Mouse (Mus musculus): Measurements from ENCODE around the gene Lrrfip2.
A peak's percentile ranks its signal among the peaks of the same experiment; 100 is the strongest.

The Lrrfip2 gene

GRCm38 (mm10) chr9:111118252-111118890 lies 979 bp downstream of the Lrrfip2 start:
- DNase-seq (ENCODE audit: low read depth), result no peak

GRCm38 (mm10) chr9:111118891-111119441 lies 1.6 kb downstream of the Lrrfip2 start:
- peak; percentile 43 for DNase-seq (ENCODE audit: low read depth)

GRCm38 (mm10) chr9:111122446-111122845 lies 5.1 kb downstream of the Lrrfip2 start:
- DNase-seq (ENCODE audit: low read depth), result peak; percentile 36

- DNase-seq (ENCODE audit: low read depth), result no peak
Observed at GRCm38 (mm10) chr9:111123336-111123735, 5.9 kb downstream of the Lrrfip2 start.

GRCm38 (mm10) chr9:111124440-111124839 lies 7.0 kb downstream of the Lrrfip2 start:
- no peak for DNase-seq (ENCODE audit: low read depth)

GRCm38 (mm10) chr9:111126735-111127134 lies 9.3 kb downstream of the Lrrfip2 start:
- DNase-seq (ENCODE audit: low read depth), result no peak

GRCm38 (mm10) chr9:111127749-111128148 lies 10.4 kb downstream of the Lrrfip2 start:
- DNase-seq (ENCODE audit: low read depth), result no peak

GRCm38 (mm10) chr9:111130126-111130525 lies 12.7 kb downstream of the Lrrfip2 start:
- no peak for DNase-seq (ENCODE audit: low read depth)

GRCm38 (mm10) chr9:111138161-111138560 lies 20.8 kb downstream of the Lrrfip2 start:
- no peak for DNase-seq (ENCODE audit: low read depth)

- DNase-seq (ENCODE audit: low read depth), result no peak
Observed at GRCm38 (mm10) chr9:111142721-111143120, 25.3 kb downstream of the Lrrfip2 start.

- DNase-seq (ENCODE audit: low read depth), result no peak
Observed at GRCm38 (mm10) chr9:111143387-111143786, 26.0 kb downstream of the Lrrfip2 start.

GRCm38 (mm10) chr9:111144711-111145110 lies 27.3 kb downstream of the Lrrfip2 start:
- DNase-seq (ENCODE audit: low read depth), result no peak

GRCm38 (mm10) chr9:111145497-111146190 lies 28.3 kb downstream of the Lrrfip2 start:
- no peak for DNase-seq (ENCODE audit: low read depth)

GRCm38 (mm10) chr9:111146216-111146798 lies 28.9 kb downstream of the Lrrfip2 start:
- no peak for DNase-seq (ENCODE audit: low read depth)

- no peak for DNase-seq (ENCODE audit: low read depth)
Observed at GRCm38 (mm10) chr9:111148006-111148405, 30.6 kb downstream of the Lrrfip2 start.

- DNase-seq (ENCODE audit: low read depth), result no peak
Observed at GRCm38 (mm10) chr9:111148414-111148813, 31.0 kb downstream of the Lrrfip2 start.

- no peak for DNase-seq (ENCODE audit: low read depth)
Observed at GRCm38 (mm10) chr9:111149188-111149945, 32.0 kb downstream of the Lrrfip2 start.

- DNase-seq (ENCODE audit: low read depth), result no peak
Observed at GRCm38 (mm10) chr9:111152314-111152897, 35.0 kb downstream of the Lrrfip2 start.

- DNase-seq (ENCODE audit: low read depth), result no peak
Observed at GRCm38 (mm10) chr9:111153026-111153425, 35.6 kb downstream of the Lrrfip2 start.

- no peak for DNase-seq (ENCODE audit: low read depth)
Observed at GRCm38 (mm10) chr9:111155764-111156458, 38.5 kb downstream of the Lrrfip2 start.

- no peak for DNase-seq (ENCODE audit: low read depth)
Observed at GRCm38 (mm10) chr9:111159562-111159961, 42.2 kb downstream of the Lrrfip2 start.
